Mouse (Mus musculus): ENCODE measurements around the gene Utp4. TPM values are rescaled to one million over a fixed set of nuclear protein-coding genes. Genes with fewer than 3 reads are reported as not detected.
A peak's percentile ranks its signal among the peaks of the same experiment; 100 is the strongest.

Gene Utp4
- total and polyA plus RNA-seq, 3 experiments, result 80.6 to 202 (median 156) TPM

- TF ChIP-seq RAD21 (IDR thresholded peaks at IDR 0.05; ENCODE audit: low read depth, low read length) (no peak), NRF1 (IDR thresholded peaks at IDR 0.05; ENCODE audit: low read depth, low read length) (no peak), POLR2AphosphoS2 (IDR thresholded peaks at IDR 0.05; ENCODE audit: low read depth, low read length) (no peak), KAT2A (IDR thresholded peaks at IDR 0.05; ENCODE audit: insufficient replicate concordance, low read length) (no peak)
These were observed 4.6 kb upstream of the Utp4 start (continued) for GRCm38 (mm10) chr8:106888803-106889202.

DNA sequence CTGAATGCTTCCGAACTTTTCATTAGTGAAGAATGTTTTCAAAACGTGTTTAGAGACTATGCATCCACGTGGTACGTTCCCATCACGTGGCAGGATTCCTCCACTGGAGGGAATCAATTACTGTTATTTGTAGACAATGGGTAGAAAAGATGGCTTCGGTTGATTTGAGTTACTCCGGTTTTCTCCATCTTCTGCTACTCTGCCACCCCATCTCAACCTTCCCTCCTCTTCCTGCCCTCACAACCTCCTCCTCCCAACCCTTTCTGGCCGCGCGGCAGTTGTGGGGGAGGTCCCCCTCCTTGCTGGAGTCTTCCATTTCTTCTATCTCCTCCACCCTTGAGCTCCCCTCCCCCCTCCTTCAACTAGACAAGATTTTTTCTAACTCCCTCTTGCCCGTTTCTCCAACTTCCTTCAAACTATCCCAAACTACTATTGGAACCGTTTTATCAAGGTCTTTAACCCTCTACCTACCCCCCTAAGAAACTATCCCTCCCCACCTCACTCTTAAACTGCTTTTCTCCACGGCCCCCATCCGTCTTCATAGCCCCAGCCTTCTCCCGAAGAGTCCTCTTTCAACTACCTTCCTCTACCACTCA is 1.1 kb upstream of the Utp4 start:
- Histone ChIP-seq H3K9me3 (replicated peaks; ENCODE audit: low read length) (no peaks in the 10 kb centered on the region), H3K4me2 (ENCODE audit: insufficient read depth, low read depth, poor library complexity, severe bottlenecking) (peak overlapping the region; percentile 83), H3K79me2 (replicated peaks; ENCODE audit: control insufficient read depth, extremely low read depth, insufficient read depth, poor library complexity, severe bottlenecking) (peaks cover 86% of the 10 kb centered on the region), H3K36me3 (replicated peaks in 1 of 2; ENCODE audit: control insufficient read depth in 1 of 2, insufficient read depth in 1 of 2, low read length in 1 of 2) (peaks cover 18 to 51% of the 10 kb centered on the region in 2 experiments), H3K4me1 (ENCODE audit: control insufficient read depth in 1 of 2, insufficient read depth in 2 of 2) (peaks cover 21 to 68% of the 10 kb centered on the region in 2 experiments), H3K4me3 (replicated peaks in 1 of 3; ENCODE audit: low read depth in 2 of 3, low read length in 2 of 3, poor library complexity in 1 of 3) (peak overlapping the region; percentile 83 to 99 (median 87)), H3K27ac (ENCODE audit: insufficient read depth, low read depth) (peak overlapping the region; percentile 72; the same call in 1 of the 2 replicates), H3K9ac (ENCODE audit: insufficient read depth, low read depth) (peak overlapping the region; percentile 92), H3K27me3 (replicated peaks) (no peaks in the 10 kb centered on the region)
- DNase-seq (ENCODE audit: extremely low read depth), result peak; percentile 78
- in situ Hi-C loops (cut with MboI; ENCODE audit: low pct_ligation_motif_present, low pct_unique_long_range_greater_than_20kb, low sequenced_read_pairs), result no loop called here
- dilution Hi-C loops (cut with MboI; ENCODE audit: extremely low pct_ligation_motif_present, extremely low pct_unique_long_range_greater_than_20kb, low sequenced_read_pairs), result no loop called here
- no peak for TF ChIP-seq ELF1 (IDR thresholded peaks at IDR 0.05; ENCODE audit: low read depth, low read length)
- TF ChIP-seq TBP (conservative IDR thresholded peaks at IDR 0.05; ENCODE audit: low read depth, low read length), result no peak
- TF ChIP-seq GABPA (IDR thresholded peaks at IDR 0.05; ENCODE audit: insufficient replicate concordance, low read depth, low read length), result no peak
- TF ChIP-seq USF1 (IDR thresholded peaks at IDR 0.05; ENCODE audit: low read depth, low read length), result peak; percentile 65
- no peak for TF ChIP-seq RCOR1 (conservative IDR thresholded peaks at IDR 0.05; ENCODE audit: low read depth, low read length)
- no peak for TF ChIP-seq JUND (conservative IDR thresholded peaks at IDR 0.05; ENCODE audit: low read depth, low read length)
- no peak for TF ChIP-seq CHD1 (IDR thresholded peaks at IDR 0.05; ENCODE audit: low read depth, low read length)
- 0 out of 2 replicates have a peak, but pooled peaks have one; percentile 23 for TF ChIP-seq TCF12 (IDR thresholded peaks at IDR 0.05; ENCODE audit: low read depth, low read length)
- no peak for TF ChIP-seq PAX5 (IDR thresholded peaks at IDR 0.05; ENCODE audit: low read length)
- no peak for TF ChIP-seq ETS1 (conservative IDR thresholded peaks at IDR 0.05; ENCODE audit: low read depth, low read length)
- no peak for TF ChIP-seq KAT2A (IDR thresholded peaks at IDR 0.05; ENCODE audit: insufficient replicate concordance, low read length)
- no peak for TF ChIP-seq ZKSCAN1 (IDR thresholded peaks at IDR 0.05; ENCODE audit: borderline replicate concordance, low read depth, low read length)
- no peak for TF ChIP-seq UBTF (IDR thresholded peaks at IDR 0.05; ENCODE audit: low read depth, low read length)
- no peak for TF ChIP-seq EP300 (IDR thresholded peaks at IDR 0.05; ENCODE audit: low read length)
- no peak for TF ChIP-seq MAFK (IDR thresholded peaks at IDR 0.05; ENCODE audit: insufficient replicate concordance, low read length)
- TF ChIP-seq SMC3 (IDR thresholded peaks at IDR 0.05; ENCODE audit: low read depth, low read length), result no peak
- TF ChIP-seq NRF1 (IDR thresholded peaks at IDR 0.05; ENCODE audit: low read depth, low read length), result no peak
- TF ChIP-seq NELFE (IDR thresholded peaks at IDR 0.05; ENCODE audit: low read depth, low read length), result no peak
- no peak for TF ChIP-seq E2F4 (IDR thresholded peaks at IDR 0.05; ENCODE audit: insufficient replicate concordance, low read depth, low read length)
- peak; percentile 26; the same call in 1 of the 2 replicates for TF ChIP-seq POLR2A (IDR thresholded peaks at IDR 0.05; ENCODE audit: low read depth, low read length)
- peak; percentile 4; the same call in 1 of the 2 replicates for TF ChIP-seq MAZ (IDR thresholded peaks at IDR 0.05; ENCODE audit: low read depth, low read length)
- TF ChIP-seq IRF4 (IDR thresholded peaks at IDR 0.05; ENCODE audit: low read depth, low read length), result no peak
- TF ChIP-seq HCFC1 (IDR thresholded peaks at IDR 0.05; ENCODE audit: low read depth, low read length), result no peak
- TF ChIP-seq CHD2 (IDR thresholded peaks at IDR 0.05; ENCODE audit: low read length), result 0 out of 2 replicates have a peak, but pooled peaks have one; percentile 10
- TF ChIP-seq ZNF384 (IDR thresholded peaks at IDR 0.05; ENCODE audit: low read depth, low read length), result no peak
- TF ChIP-seq SIN3A (IDR thresholded peaks at IDR 0.05; ENCODE audit: low read length), result no peak; the same call in 1 of the 2 replicates
- no peak for TF ChIP-seq ZMIZ1 (IDR thresholded peaks at IDR 0.05; ENCODE audit: low read depth, low read length)
- TF ChIP-seq BHLHE40 (IDR thresholded peaks at IDR 0.05; ENCODE audit: low read depth, low read length), result peak; percentile 73
- peak; percentile 66 for TF ChIP-seq USF2 (conservative IDR thresholded peaks at IDR 0.05; ENCODE audit: low read depth, low read length)
- peak; percentile 98 for TF ChIP-seq MYC (IDR thresholded peaks at IDR 0.05; ENCODE audit: low read depth, low read length)
- peak; percentile 91 for TF ChIP-seq MXI1 (IDR thresholded peaks at IDR 0.05; ENCODE audit: low read depth, low read length)
- peak; percentile 97 for TF ChIP-seq MAX (IDR thresholded peaks at IDR 0.05; ENCODE audit: low read length)
- TF ChIP-seq POLR2AphosphoS2 (IDR thresholded peaks at IDR 0.05; ENCODE audit: low read depth, low read length), result no peak
- no peak for TF ChIP-seq JUN (IDR thresholded peaks at IDR 0.05; ENCODE audit: insufficient read depth, low read depth, low read length)
- TF ChIP-seq RAD21 (IDR thresholded peaks at IDR 0.05; ENCODE audit: low read depth, low read length), result no peak
- no peak for TF ChIP-seq CTCF (conservative IDR thresholded peaks at IDR 0.05 in 1 of 2, IDR thresholded peaks at IDR 0.05 in 1 of 2; ENCODE audit: low read depth in 2 of 2, low read length in 2 of 2)
- TF ChIP-seq MEF2A (IDR thresholded peaks at IDR 0.05; ENCODE audit: borderline replicate concordance, low read depth, low read length), result no peak

All from CH12.LX (cell line).